16 mouse cellular contexts compared by ENCODE assay signal in the genomic region with DNA sequence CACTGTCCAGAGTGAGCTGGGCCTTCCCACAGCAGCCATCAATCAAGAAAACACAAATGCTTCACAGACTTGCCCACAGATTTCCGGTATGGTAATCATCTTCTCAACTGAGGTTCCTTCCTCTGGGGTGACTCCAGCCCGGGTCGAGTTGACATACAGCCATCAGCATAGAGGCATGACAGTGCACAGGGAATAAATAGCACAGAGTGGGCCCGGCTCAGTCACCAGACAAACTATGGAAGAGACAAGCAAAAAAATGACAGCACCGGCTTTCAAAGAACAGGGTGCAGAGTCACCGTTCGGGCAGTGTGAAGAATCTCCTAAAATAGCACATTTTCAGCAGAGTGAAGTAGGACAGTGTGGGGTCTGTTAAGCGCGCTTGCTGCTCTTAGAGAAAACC.
DNase-seq lines count a peak whose midpoint lies in the region; ATAC-seq and TF ChIP-seq lines count a peak whose summit lies in the region.
"Had no signal": no experiment of that assay in that cellular context is flagged by ENCODE, and none has a peak within 500 bp of the region (broad histone marks: within the 10 kb centered on the region; RNA-seq: fewer than 3 reads in every experiment).

No protein-coding gene starts in this region.

- peak overlapping the region; percentile 20 for H3K27ac ChIP-seq in left cerebral cortex, adult 2 months
- no peak overlapping the region for H3K27ac ChIP-seq in CH12.LX (ENCODE audit: insufficient read depth, low read depth)
- H3K27ac ChIP-seq: forebrain, embryonic 10.5 days; hindbrain, embryonic 10.5 days; limb, embryonic 10.5 days; neural tube, embryonic 12.5 days had no signal

- H3K9me3 ChIP-seq in CH12.LX (replicated peaks; ENCODE audit: low read length), result peaks cover 4% of the 10 kb centered on the region
- H3K9me3 ChIP-seq: forebrain, embryonic 10.5 days; hindbrain, embryonic 10.5 days; limb, embryonic 10.5 days; neural tube, embryonic 12.5 days had no signal

- peak; percentile 28 for ATAC-seq in inflammation-experienced regulatory T-cells, adult 6 months
- no peak for ATAC-seq in erythroblast, adult 5-6 weeks (replicated peaks; ENCODE audit: low FRiP score, poor library complexity, severe bottlenecking)
- ATAC-seq: lung, postnatal 0 days had no signal

- no peak overlapping the region for H3K4me3 ChIP-seq in left cerebral cortex, adult 2 months
- no peak overlapping the region for H3K4me3 ChIP-seq in CH12.LX (replicated peaks in 1 of 3; ENCODE audit: low read depth in 2 of 3, low read length in 2 of 3, poor library complexity in 1 of 3)
- H3K4me3 ChIP-seq: forebrain, embryonic 10.5 days; hindbrain, embryonic 10.5 days; limb, embryonic 10.5 days; neural tube, embryonic 12.5 days had no signal

- H3K36me3 ChIP-seq in CH12.LX (replicated peaks in 1 of 2; ENCODE audit: control insufficient read depth in 1 of 2, insufficient read depth in 1 of 2, low read length in 1 of 2), result no peaks in the 10 kb centered on the region
- H3K36me3 ChIP-seq: forebrain, embryonic 10.5 days; hindbrain, embryonic 10.5 days; limb, embryonic 10.5 days; neural tube, embryonic 12.5 days had no signal

- no peak for TF ChIP-seq CTCF in left cerebral cortex, adult 2 months (IDR thresholded peaks at IDR 0.05)
- no peak for TF ChIP-seq CTCF in CH12.LX (conservative IDR thresholded peaks at IDR 0.05 in 1 of 2, IDR thresholded peaks at IDR 0.05 in 1 of 2; ENCODE audit: low read depth in 2 of 2, low read length in 2 of 2)

- intact Hi-C loops in left cerebral cortex, adult 2 months (cut with DNase I), result no loop called here
- intact Hi-C loops in left cerebral cortex, postnatal 14 days (cut with DNase I), result loop anchor here (10.0 kb wide), 1 partner anchor 245 kb away; no protein-coding TSS in a partner anchor

- peaks cover 3 to 7% of the 10 kb centered on the region in 2 experiments; a peak in 3 of 4 replicates for H3K4me1 ChIP-seq in CH12.LX (ENCODE audit: control insufficient read depth in 1 of 2, insufficient read depth in 2 of 2)
- H3K4me1 ChIP-seq: forebrain, embryonic 10.5 days; hindbrain, embryonic 10.5 days; limb, embryonic 10.5 days; neural tube, embryonic 12.5 days had no signal

- no peak for TF ChIP-seq POLR2A in CH12.LX (IDR thresholded peaks at IDR 0.05; ENCODE audit: low read depth, low read length)

- no peak for TF ChIP-seq EP300 in CH12.LX (IDR thresholded peaks at IDR 0.05; ENCODE audit: low read length)

- dilution Hi-C loops in CH12.LX (cut with MboI; ENCODE audit: extremely low pct_ligation_motif_present, extremely low pct_unique_long_range_greater_than_20kb, low sequenced_read_pairs), result no loop called here

- H3K4me2 ChIP-seq in CH12.LX (ENCODE audit: insufficient read depth, low read depth, poor library complexity, severe bottlenecking), result peak overlapping the region; percentile 4; the same call in 1 of the 2 replicates
- H3K4me2 ChIP-seq: neural tube, embryonic 12.5 days had no signal

- TF ChIP-seq RAD21 in CH12.LX (IDR thresholded peaks at IDR 0.05; ENCODE audit: low read depth, low read length), result no peak

- H3K9ac ChIP-seq in CH12.LX (ENCODE audit: insufficient read depth, low read depth), result no peak overlapping the region
- H3K9ac ChIP-seq: neural tube, embryonic 12.5 days had no signal

- in situ Hi-C loops in CH12.LX (cut with MboI; ENCODE audit: low pct_ligation_motif_present, low pct_unique_long_range_greater_than_20kb, low sequenced_read_pairs), result loop anchor here (10.0 kb wide), 1 partner anchor 45 kb away; no protein-coding TSS in a partner anchor

- H3K27me3 ChIP-seq in CH12.LX (replicated peaks), result no peaks in the 10 kb centered on the region
- H3K27me3 ChIP-seq: neural tube, embryonic 12.5 days had no signal

- H3K79me2 ChIP-seq in CH12.LX (replicated peaks; ENCODE audit: control insufficient read depth, extremely low read depth, insufficient read depth, poor library complexity, severe bottlenecking), result no peaks in the 10 kb centered on the region

- DNase-seq in left cerebral cortex, adult 2 months (ENCODE audit: extremely low spot score in 1 of 2, low spot score in 2 of 2), result peak in 1 of 2 experiments; percentile 34
- no peak for DNase-seq in left cerebral cortex, postnatal 14 days (ENCODE audit: low spot score in 2 of 2)
- DNase-seq in CH12.LX (ENCODE audit: extremely low read depth), result peak; percentile 35
- peak; percentile 62 for DNase-seq in naive thymus-derived CD4-positive, alpha-beta T cell, adult 2 months (ENCODE audit: low read depth)
- DNase-seq in kidney, postnatal 25 days, result no peak
- no peak for DNase-seq in gastrocnemius, adult 8-10 months (ENCODE audit: low spot score in 2 of 2)
- DNase-seq: adrenal gland, postnatal 10 days; kidney, adult 2 months; midbrain, embryonic 14.5 days had no signal

TF ChIP-seq in CH12.LX, 34 proteins besides CTCF, POLR2A, EP300 and RAD21:
- TF ChIP-seq NELFE (IDR thresholded peaks at IDR 0.05; ENCODE audit: low read depth, low read length) (no peak), ZKSCAN1 (IDR thresholded peaks at IDR 0.05; ENCODE audit: borderline replicate concordance, low read depth, low read length) (no peak), MYC (IDR thresholded peaks at IDR 0.05; ENCODE audit: low read depth, low read length) (no peak), GABPA (IDR thresholded peaks at IDR 0.05; ENCODE audit: insufficient replicate concordance, low read depth, low read length) (no peak), MAX (IDR thresholded peaks at IDR 0.05; ENCODE audit: low read length) (no peak), SMC3 (IDR thresholded peaks at IDR 0.05; ENCODE audit: low read depth, low read length) (no peak), NRF1 (IDR thresholded peaks at IDR 0.05; ENCODE audit: low read depth, low read length) (no peak), SIN3A (IDR thresholded peaks at IDR 0.05; ENCODE audit: low read length) (no peak), E2F4 (IDR thresholded peaks at IDR 0.05; ENCODE audit: insufficient replicate concordance, low read depth, low read length) (no peak), HCFC1 (IDR thresholded peaks at IDR 0.05; ENCODE audit: low read depth, low read length) (no peak), RCOR1 (conservative IDR thresholded peaks at IDR 0.05; ENCODE audit: low read depth, low read length) (no peak), KAT2A (IDR thresholded peaks at IDR 0.05; ENCODE audit: insufficient replicate concordance, low read length) (no peak), ELF1 (IDR thresholded peaks at IDR 0.05; ENCODE audit: low read depth, low read length) (no peak), ZNF384 (IDR thresholded peaks at IDR 0.05; ENCODE audit: low read depth, low read length) (no peak), TBP (conservative IDR thresholded peaks at IDR 0.05; ENCODE audit: low read depth, low read length) (no peak), IRF4 (IDR thresholded peaks at IDR 0.05; ENCODE audit: low read depth, low read length) (no peak), POLR2AphosphoS2 (IDR thresholded peaks at IDR 0.05; ENCODE audit: low read depth, low read length) (no peak), CHD1 (IDR thresholded peaks at IDR 0.05; ENCODE audit: low read depth, low read length) (no peak)

Comparison
In these comparisons a context has a peak if more than half of its experiments do, and no peak if none do; other contexts are left out.
1. DNase-seq: peak in CH12.LX (single experiment) and naive thymus-derived CD4-positive, alpha-beta T cell, adult 2 months (single experiment); none in left cerebral cortex, postnatal 14 days (0 of 2), kidney, postnatal 25 days (0 of 2) and gastrocnemius, adult 8-10 months (0 of 2).